Mouse (Mus musculus) neural tube, postnatal 0 days (tissue): ENCODE measurements around the gene Lurap1l. TPM values are rescaled to one million over a fixed set of nuclear protein-coding genes. Genes with fewer than 3 reads are reported as not detected.

ENCODE experiments used
- microRNA-seq: library from miRNA; unstranded; fragments of <30 nt; microRNA quantifications from one replicate; pipeline ENCODE4, GENCODE M21; 2016
- polyA plus RNA-seq: library from polyadenylated mRNA; unstranded; fragments of >200 nt; fragmentation: Nextera tagmentation; extraction: Ambion mirVana; gene quantifications from 2 replicates; pipeline ENCODE4 v1.2.1, GENCODE M21; 2015

Gene Lurap1l
- 13.5 and 14.3 TPM in 2 replicates for polyA plus RNA-seq

GRCm38 (mm10) chr4:80910481-80910870 lies at the start of gene Lurap1l:
Gene Lurap1l (plus strand): TSS chr4:80910646.

Small RNA genes within 50 kb of the gene (microRNA-seq; reads per million reads assigned to microRNA genes)
- not detected for gene Gm27452

Other genes starting within 250 kb of the Lurap1l start
- 0.19 and 1.0 TPM in 2 replicates for gene Tyrp1, start 76.5 kb upstream of the Lurap1l start, polyA plus RNA-seq